Mouse (Mus musculus) granulocyte monocyte progenitor cell, adult 5-6 weeks (primary cell): ENCODE measurements around the gene Gria2. TPM values are rescaled to one million over a fixed set of nuclear protein-coding genes. Genes with fewer than 3 reads are reported as not detected.

Experiments
- total RNA-seq, 2 experiments: library from RNA; stranded (forward) in 1 of 2; stranded (reverse) in 1 of 2; fragments of 200-712, 200-1000 nt in 1 of 2; fragments of >200 nt in 1 of 2; fragmentation: Nextera tagmentation in 1 of 2; gene quantifications; 2 replicates each; pipeline ENCODE4 v1.2.3; 2014 to 2017

Gene Gria2
- total RNA-seq, 2 experiments from 2014 or later: not detected

Other genes with a start within 250 kb of the Gria2 start
- 0.11 TPM in 1 of 2 replicates, not detected in the other for gene Glrb, start 110.8 kb upstream of the Gria2 start, total RNA-seq (2014; fragmentation: Nextera tagmentation)
- gene Glrb, start 110.8 kb upstream of the Gria2 start, total RNA-seq (2017): not detected in 2 replicates
- gene Pdgfc, start 233.6 kb upstream of the Gria2 start, total RNA-seq (2014; fragmentation: Nextera tagmentation): not detected in 2 replicates
- not detected in 2 replicates for gene Pdgfc, start 233.6 kb upstream of the Gria2 start, total RNA-seq (2017)